Mouse (Mus musculus) frontal cortex, postnatal 36 days (tissue): ENCODE measurements at regions not wholly inside any gene's neighbourhood (a gene's known extent, or its start where the extent isn't known, plus 50 kb on each side); places are given as distances from the start of the nearest gene placed in this dataset.
A peak's percentile ranks its signal among the peaks of the same experiment; 100 is the strongest.

Experiments used
- DNase-seq, 2 experiments: peaks; one replicate each; pipeline ENCODE4 v3.0.0; 2022; ENCODE audit warnings: low spot score in 2 of 2

DNA sequence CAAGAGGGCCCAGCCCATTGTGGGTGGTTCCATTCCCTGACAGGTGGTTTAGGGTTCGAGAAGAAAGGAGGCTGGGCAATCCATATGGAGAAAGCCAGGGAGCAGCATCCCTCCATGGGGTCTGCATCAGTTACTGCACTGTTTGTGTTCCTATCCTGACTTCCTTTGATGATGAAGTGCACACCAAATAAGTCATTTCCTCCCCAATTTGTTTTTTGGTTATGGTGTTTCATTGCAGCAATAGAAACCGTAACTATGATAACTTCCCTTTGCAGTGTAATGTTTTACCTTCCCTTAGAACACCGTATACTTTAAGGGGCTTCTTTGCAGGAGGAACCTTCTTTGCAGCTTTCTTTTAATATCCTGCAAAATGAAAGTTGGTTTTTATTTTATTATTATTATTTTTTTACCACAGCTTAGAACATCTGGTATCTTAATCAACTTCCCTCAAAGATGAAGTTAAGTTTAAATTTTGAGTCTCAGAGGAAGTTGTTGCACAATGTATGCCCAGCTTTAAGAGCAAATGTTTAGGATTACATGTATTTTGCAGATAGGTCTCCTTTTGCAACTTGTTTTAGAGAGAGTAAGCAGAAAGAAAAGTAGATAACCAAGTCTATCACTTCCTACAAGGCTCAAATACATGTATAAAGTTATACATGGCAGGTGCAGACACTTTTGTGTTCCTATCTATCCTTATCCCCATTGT is 1059.1 kb downstream of the Diaph2 start:
- DNase-seq, result no peak

GRCm38 (mm10) chrX:130818916-130819315 is 1069.4 kb downstream of the Diaph2 start:
- no peak for DNase-seq

- DNase-seq, result no peak
These were observed 1070.2 kb downstream of the Diaph2 start for GRCm38 (mm10) chrX:130819707-130820106.

- no peak for DNase-seq
These were observed 1070.6 kb downstream of the Diaph2 start for GRCm38 (mm10) chrX:130820168-130820567.

- no peak for DNase-seq
These were observed 1074.4 kb downstream of the Diaph2 start for GRCm38 (mm10) chrX:130823943-130824342.

GRCm38 (mm10) chrX:130835835-130836234 is 1086.3 kb downstream of the Diaph2 start:
- DNase-seq, result no peak

DNA sequence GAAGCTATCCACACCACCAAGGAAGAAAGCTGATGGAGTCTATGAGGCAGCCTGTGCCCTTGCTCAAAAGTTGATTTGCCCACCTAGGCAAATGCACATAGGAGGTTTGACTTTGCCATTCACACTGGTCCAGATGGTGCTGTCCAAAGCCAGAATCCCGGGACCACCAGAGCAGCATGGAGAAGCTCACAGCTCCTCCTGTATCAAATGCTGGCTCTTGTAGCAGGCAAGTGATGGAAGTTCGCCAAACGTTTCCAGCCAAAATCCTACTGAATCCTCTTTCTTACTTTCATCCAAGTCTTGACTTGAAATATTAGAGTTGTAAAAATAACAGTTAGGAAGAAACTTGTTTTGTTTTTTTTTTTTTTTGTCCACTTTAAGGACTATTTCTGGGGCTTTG is 1093.6 kb downstream of the Diaph2 start:
- no peak for DNase-seq

GRCm38 (mm10) chrX:130866506-130866905 is 1117.0 kb downstream of the Diaph2 start:
- no peak for DNase-seq

DNA sequence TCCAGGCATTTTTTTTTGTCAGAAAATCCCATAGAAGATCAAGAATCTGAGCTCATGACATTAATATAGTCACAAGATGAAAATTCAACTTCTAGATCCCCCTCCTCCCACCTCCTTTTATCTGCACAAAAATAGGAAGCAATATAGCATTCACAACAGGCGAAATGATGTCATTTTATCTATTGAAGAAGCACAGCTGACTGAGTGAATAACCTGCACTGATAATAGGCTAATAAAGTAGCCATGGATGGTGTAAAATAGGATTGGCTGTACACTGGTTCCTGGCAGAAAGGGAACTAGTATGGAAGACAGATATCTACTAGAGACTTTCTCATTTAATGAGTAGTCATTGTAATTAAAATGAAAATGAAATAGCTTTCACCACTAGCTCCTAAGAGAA is 1124.6 kb downstream of the Diaph2 start:
- no peak for DNase-seq

- DNase-seq, result peak; percentile 3 to 5
These were observed 1125.7 kb downstream of the Diaph2 start for GRCm38 (mm10) chrX:130875289-130875688.

- no peak for DNase-seq
These were observed 1126.6 kb downstream of the Diaph2 start for GRCm38 (mm10) chrX:130876120-130876519.
